Mouse (Mus musculus) ovary, adult 18-20 months (tissue): ENCODE results near the gene Limk2.

ENCODE experiments used
- DNase-seq: peaks from one replicate; pipeline ENCODE4 v3.0.0; 2022; ENCODE audit warnings: low spot score, mixed read lengths

The Limk2 gene

DNA sequence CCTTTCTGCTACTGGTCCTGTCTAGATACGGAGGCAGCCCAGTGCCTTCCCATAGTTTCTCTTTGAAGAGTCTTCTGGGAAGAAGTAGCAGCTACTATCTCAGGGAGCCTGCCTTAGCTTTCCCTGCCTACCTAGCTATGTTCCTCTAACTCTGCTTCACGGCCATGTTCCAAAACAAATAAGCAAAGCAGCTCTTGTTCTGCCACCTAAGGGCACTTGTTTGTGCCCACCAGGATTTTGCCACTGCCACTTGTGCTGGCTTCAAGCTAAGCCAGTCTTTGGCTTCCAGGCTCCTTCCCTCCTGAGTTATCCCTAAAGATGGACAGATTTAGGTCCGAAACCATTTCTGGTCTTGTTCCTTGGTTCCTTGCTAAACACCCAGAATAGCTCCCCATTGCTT, 3.1 kb upstream of the Limk2 start:
- DNase-seq = no peak

DNA sequence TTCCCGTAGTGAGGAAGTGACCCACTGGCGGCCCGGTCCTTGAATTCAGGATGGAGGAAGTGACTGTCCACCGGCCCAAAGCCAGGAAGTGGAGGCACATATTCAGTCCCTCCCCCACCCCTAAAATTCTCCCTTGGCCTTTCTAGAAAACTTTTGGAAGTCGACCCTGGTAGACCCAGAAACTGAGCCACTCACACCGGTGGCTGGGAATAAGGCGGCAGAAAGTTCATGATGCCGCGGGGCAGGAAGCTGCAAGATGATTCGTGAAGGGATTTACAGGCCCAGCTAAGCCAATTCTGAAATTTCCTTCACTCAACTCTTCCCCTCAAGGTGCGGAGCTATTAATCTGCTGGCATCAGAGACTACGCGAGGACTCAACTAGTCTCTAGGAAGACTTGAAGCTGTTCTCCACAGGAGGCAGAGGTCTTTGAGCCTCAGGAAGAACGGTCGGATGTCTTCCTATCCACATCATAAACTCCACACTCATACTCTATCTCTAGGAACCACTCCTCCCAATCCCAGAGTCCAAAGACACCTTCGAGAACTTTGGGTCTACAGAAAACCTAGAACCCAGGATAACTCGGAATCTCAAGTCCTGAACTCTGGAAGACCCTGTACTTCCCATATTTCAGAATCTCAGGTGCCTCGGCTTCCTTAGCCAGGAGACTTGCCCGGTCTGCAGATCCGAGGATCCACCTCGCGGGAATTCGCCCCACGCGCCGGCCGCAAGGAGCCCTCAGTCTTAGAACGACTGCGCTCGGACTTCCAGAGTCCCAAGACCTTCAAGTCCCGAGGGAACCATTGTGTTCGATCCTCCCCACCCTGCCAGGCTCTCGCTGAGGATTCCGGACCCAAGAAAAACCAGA, 625 bp downstream of the Limk2 start:
- no peak for DNase-seq

DNA sequence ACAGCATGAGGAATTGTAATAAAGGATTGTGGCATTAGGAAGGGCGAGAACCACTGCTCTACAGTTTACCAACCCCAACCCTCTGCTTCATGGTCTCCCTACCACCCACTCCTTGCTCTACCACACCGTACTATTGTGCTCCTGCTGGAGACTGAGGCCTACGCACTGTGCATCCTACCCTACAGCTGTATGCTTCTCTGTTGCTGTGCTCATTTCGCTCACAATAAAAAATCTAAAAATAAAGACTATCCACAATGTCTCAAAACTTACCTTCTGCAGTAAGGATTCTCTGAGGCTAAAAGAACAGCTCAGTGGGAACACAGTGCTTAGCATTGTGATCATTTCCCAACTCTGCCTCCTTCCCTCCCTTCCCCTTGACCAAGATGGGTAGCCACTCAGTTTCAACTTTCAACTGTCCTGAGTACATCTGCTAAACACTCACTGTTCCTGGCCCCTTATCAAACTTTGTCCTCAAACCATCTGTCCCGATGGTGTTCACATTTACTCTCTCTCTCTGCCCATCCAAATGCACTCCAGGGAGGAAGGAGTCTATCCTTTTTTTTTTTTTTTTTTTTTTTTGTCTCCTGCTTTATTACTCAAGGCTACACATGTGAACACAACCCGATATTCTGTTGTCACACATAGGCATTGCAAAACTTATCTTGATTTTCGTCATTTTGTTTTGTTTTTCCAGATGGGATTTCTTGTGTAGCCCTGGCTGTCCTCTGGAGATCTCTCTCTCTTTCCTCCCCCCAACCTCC, 4.5 kb downstream of the Limk2 start:
- DNase-seq = no peak

DNA sequence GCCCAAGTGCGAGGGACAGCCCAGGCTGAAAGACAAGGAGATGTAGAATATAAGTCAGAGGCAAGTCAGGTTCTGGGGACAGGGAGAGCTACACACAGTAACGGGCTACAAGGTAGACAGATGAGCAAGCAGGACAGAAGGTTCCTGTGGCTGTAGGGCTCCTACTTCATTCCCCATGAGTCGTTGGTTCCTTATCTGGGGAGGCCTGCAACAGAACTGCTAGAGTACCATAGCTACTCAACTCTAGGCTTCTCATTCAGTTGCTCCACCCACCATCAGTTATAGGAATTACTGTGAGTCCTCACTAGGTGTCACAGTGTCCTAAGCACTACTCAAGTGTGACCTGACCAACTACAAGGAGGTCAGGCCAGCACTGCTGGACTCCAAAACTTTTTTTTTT, 6.0 kb downstream of the Limk2 start:
- DNase-seq = no peak

DNA sequence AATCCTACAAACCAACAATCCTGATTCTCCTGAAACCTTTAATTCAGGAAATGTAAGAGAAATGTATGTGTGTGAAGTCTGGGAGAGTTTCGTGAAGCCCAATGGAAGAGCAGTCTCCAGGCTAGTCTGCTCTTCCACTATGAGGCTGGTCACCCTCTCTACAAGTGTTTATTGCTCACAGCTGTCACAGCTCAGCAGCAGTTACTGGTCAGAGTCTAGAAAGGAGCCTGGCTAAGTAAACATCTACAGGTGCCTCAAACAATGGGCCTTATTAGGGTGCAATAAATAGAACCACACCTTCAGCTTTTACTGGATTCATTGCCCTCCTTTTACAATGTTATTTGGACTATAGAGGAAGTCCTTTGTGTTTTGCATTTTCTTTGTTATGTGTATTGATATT, 10.7 kb downstream of the Limk2 start:
- no peak for DNase-seq

DNA sequence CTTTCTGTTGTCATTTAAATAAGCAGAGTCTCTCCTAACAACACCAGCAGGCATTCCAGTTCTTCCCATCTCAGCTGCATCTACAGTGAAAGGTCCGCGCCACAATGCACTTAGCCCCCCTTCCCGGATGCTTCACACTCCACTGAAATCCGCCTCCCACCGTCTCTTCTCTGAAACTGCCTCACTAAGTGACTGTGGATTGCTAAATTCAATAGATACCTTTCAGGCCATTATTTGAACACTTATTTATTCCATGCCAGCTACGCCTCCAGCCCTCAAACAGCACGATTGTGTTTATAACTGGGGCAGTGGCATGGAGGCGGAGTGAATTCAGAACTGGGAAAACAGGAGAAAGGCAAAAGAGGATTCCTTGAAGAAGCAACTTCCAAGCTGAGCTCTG, 12.4 kb downstream of the Limk2 start:
- DNase-seq = no peak

DNA sequence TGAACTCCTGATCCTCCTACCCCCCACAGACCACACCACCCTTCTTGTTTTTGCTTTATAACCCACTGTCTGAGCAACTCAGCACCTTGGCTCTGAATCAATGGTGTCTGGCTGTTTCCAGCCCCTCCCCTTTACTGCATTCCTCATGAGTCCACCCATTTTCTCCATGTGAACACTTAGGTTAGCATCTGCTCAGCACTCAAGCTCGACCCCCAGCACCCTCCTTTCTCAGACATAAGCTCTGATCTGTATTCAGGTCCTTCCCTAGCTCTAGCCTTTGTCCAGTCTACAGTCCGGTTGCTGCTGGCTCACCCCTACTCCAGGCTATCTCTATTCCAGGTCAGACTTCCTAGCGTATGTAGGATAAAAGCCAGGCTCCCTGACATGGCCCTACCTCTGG, 12.9 kb downstream of the Limk2 start:
- DNase-seq = no peak

DNA sequence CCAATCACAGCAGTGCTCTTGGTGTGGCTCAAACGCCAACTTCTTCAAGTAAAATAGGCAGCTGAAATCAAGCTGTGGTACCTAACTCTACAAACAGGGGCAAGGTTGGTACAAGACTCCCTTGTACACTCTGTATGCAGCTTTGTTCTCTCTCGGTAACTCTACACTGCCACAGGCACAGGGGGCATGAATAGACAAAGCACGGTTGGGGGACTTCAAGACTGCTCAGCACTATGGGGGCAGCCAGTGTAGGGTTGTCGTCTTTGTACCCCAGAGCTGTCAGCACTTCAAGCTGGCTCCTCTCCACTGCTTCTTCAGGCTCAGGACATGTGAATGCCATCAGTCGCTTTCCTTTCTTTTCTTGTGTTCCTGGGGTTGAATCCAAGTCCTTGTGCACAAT, 14.5 kb downstream of the Limk2 start:
- no peak for DNase-seq

DNA sequence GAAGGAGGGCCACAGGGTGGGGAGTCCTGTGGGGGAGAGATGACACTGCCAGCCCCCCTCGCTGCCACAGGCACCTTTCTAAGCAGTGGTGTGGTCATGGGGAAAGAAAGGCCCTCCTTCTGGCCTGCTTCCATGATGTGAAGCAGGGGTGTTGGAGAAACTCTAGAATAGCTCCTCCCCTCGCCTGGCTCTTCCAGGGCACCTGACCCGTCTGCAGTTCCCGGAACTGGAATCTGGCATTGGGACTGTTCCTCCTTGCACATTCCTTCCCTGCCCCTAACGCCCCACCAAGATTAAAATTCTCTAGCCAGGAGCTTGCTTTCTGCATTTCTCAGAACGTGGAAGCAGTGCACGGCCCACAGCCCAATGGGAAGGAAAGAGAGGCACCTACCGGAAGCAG, 16.5 kb downstream of the Limk2 start:
- no peak for DNase-seq

DNA sequence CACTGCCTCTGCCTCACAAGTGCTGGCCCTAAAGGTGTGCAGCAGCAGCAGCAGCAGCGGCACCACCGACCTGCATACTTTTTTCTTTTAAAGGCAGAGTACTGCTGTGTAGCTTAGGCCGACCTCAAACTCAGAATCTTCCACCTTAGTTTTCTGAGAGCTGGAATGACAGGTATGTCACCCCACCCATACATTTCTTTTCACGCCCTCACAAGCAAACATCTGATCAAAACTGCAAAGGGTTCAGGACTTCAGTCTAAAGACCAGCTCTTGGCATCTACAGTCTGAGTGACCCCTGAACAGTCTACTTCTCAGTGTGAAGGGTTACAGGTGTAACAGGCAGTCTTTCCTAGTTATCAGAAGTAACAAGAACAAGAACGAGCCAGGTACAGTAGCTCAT, 18.2 kb downstream of the Limk2 start:
- DNase-seq = no peak

DNA sequence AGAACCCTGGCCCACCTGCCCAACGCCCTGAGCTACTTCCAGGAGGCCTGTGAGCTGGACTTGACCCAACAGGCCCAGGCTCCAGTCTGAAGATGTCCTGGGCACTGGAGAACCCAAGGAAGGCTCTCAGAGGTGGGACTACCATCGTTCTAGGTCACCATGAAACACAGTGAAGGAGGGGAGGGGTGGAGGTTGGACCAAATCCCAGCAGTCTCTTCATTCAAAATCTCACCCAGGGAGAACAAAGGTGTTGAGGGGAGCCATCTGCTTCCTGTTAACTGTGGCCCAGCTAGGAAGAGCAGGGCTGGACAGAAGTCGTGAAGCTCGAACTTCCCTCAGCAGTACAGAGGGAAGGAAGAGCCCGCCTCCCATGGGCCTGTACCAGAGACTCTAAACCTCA, 19.0 kb downstream of the Limk2 start:
- no peak for DNase-seq

DNA sequence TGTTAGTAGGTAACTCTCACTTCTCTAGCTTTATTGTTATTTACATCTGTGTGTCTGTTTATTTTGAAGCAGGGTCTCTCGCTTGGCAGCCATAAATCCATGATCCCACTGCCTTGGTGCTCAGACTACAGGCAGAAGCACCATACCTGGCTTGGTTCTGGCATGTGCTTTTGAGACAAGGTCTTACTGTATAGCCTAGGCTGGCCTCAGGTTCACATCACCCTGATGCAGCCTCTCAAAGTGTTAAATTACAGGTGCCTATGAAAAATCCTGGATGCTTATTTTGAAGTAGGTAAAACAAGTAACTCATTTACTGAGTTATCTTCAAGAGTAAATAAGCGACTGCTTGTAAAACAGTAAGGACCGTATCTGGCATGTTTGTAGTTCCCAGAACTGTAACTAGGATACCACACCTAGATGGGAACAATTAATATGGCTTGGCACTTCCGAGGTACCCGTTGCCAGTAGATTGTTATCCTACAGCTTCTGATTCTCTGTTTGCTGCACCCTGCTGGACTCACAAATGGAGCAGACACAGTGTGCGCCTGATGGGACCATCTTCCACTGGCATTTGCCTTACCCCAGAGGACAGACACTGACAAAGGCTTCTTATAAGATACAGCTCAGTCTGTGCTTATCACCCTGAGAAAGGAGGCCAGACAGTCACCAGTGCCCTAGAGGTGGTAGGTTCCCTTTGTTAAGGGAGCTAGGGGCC, 21.4 kb downstream of the Limk2 start:
- DNase-seq = no peak

DNA sequence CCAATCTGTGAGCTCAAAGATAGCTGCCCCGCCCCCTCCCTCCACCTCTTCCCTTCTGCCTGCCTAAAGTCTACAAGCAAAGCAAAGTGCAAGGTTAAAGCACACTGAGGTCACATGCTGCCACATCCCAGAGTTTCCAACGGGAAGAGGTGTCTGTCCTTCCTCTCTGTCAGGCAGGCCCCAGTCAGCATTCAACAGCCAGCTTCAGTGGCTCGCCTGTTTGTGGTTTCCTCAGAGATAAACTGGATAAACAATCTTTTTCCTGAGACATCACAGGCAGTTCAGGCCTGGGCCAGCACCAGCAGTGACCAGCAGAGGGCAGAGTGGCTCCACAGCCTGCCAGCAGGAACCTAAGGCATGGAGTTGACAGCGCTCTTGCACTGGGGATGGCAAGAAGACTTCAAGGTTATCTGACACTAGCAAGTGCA, 22.0 kb downstream of the Limk2 start:
- DNase-seq = peak; percentile 78

DNA sequence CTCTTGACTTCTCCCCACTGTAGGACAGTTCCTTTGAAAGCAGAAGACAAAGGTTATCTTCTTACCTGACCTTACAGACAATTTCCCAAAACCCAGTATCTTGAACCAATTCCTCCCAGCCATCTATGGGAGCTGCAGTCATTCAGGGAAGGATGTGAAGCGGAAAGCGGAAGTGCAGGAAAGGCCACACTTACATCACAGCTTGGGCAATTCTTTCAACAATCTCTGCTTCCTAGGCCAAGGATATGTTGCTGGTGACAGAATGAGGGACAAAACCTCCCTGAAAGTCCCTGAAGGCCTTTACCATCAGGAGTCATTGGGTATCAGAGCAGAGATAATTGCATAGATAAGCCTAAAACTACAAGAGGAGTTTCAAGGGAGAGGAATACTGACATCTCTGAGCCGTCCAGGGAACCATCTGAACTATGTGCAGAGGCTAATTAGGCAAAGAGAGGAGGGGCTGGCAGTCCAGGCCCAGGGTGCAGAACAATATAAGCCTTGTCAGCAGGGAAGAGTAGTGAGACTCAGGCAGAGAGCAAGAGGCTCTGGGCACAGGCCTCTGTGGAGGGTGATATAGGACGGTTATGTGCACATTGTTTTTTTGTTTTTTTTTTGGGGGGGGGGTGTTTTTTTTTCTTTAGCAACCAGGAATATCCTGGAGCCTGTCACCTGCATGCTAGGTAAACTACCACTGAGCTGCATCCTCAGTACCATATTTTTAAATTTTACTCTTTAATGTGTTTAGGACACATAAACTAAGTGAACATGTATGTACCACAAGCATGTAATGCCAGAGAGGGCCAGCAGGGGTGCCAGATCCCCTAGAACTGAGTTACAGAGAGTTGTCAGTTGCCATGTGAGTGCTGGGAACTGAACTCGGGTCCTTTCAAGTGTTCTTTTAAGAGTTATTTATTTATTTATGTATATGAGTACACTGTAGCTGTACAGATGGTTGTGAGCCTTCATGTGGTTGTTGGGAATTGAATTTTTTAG, 26.1 kb downstream of the Limk2 start:
- DNase-seq = no peak

DNA sequence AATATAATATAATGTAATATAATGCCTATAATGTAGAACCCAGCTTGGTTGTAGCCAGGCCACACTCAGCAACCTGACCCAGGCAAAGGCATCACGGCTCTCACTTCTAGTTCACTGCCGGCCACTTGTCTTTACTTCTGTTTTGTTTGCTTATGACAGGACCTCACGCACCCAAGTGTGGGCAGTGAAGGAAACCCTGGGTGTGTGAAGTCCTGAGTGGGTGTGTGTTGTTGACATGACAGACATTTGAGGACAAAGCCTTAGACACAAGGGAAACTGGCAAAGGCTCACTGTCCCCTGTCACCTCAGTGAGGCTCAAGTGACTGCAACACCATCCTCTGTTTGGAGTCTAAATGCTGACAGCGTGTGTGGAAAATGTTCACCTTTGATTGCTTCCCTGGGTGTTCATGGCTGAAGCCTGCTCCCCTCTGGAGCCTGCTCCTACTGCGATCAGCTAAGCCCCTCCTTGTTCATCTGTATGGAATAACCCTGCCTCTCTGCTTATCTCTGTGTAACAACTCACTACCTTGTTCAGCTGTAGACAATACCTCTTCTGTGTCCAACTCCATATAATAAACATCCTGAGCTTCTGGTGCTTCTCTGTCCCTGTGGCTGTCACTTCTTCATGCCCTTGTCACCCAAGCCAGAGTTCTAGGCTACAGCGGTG, 27.7 kb downstream of the Limk2 start:
- DNase-seq = no peak

DNA sequence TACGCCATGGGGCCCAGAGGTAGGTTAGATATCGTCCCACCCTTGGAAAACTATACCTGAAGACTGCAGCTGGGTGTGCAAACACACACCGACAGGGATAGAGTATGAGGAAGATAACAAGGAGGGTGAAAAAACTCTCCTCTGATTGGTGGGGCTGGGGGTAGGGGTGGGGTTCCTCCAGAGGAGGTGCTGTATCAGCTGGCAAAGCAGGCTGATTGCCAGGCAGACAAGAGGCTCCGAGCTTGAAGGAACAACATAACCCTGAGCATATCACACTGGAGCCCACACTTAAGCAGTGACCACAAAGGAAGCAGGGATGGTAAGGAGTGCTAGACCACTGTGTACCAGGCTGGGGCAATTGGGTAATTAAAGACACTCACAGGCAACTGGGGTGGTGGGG, 29.6 kb downstream of the Limk2 start:
- DNase-seq = no peak

DNA sequence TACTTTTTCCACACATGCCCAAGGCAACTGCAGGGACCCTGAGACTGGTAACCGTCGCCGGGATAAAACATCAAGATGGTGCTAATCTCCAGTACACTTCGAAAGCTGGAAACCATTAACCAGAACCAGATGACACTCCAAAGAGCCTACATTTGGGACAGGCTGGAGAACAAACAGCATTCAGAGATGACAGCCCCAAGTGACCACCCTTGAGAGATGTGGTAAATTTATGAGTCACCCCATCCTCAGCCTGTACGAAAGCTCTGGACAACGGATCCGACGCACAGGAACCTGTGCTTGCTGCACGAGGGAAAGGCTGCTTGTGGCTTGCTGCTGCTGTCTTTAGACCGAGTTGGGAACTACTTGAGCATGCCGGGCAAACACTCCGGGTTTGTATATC, 34.2 kb downstream of the Limk2 start:
- DNase-seq = no peak

DNA sequence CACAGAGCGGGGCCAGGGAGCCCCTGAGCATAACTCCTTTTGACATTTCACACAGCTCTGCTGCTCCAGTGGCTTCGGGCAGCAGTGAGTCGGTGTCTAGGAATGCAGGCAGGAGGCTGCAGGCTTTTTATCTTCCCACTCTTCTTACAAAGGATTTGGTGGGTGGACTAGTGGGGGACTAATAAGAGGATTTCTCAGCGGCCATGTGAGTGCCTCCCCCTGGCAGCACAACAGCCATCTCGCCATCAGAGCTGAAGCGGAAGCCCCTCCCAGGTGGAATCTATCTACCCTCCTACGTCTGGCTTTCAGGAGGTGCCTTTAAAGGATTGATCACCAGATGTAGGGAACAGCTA, 34.7 kb downstream of the Limk2 start:
- DNase-seq = no peak

DNA sequence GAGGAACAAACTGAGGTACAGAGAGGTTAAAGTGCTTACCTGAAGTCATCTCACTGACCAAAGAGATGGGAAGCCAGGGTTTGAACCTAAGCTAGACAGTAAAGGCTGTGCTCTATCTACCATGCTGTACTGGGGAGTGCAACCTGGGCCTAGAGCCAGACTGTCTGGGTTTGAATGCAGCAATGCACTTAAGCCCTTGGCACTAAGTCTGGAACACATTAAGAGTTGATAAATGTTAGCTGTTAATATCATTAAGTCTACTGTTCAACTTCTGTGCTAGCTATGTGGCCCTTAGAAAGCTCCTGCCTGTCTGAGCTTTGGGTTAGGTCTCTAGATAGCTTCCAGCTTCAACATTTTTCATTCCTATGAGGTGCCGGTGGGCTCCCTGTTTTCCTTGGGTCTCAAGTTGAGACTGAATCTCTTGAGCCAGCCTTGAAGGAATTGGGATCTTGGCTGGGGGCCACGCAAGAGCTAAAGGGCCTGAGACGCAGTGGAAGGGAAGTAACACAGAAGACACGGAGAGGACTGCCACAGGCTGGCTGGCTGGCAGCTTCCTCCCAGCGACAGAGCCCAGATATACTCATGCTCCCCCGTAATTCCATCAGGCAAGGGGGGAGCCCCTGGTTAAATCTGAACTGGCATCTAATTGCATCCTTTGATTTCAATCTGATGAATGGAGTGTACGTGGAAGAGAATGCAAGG, 35.2 kb downstream of the Limk2 start:
- DNase-seq = no peak

DNA sequence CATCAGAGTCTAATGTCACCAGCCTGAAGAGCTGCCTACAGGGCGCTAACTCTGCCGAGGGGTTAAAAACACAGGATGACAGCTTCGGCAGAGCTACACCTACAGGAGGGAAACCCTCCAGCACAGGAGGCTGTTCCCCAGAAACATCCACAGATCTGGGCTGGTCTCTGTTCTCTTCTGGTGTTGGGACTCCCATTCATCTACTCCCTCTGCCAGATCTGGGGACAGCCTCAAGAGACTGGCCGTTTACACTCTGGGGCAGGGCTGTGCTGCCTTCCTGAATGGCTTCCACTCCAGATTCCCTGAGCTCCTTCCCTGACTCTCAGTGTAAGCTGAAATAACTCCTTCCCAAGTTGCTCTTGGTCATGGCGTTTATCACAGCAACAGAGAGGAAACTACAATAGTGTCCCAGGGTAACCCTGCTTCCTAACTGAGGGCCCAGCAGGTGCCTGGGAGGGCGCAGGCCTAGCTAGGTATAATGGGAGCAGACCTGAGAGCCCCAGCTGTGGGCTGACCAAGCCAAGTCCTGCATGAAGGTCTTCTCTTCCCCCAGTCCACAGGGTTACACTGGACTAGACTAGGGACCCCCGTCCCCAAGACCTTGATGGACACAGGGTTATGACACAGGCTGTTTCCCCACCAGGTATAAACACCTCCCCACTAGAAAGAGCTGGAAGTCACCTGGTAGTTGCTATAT, 37.2 kb downstream of the Limk2 start:
- DNase-seq = no peak
